Mouse (Mus musculus) midbrain, embryonic 11.5 days (tissue): ENCODE measurements around the gene Olfr1205. TPM values are rescaled to one million over a fixed set of nuclear protein-coding genes. Genes with fewer than 3 reads are reported as not detected.

Experiments
- ATAC-seq: fragments of 200-750 bp; cut with Nextera tagmentation; 2 replicates; pipeline ENCODE4 v1.8.0; 2017; ENCODE audit warnings: moderate TSS enrichment, moderate library complexity; ENCODE audit not compliant: low FRiP score
- DNase-seq: peaks from one replicate; pipeline ENCODE4 v3.0.0; 2015; ENCODE audit warnings: low spot score; ENCODE audit errors: missing footprints
- H3K27ac ChIP-seq: fragments of 300-500 bp; sonication (generic); 2 replicates; pipeline ENCODE4 v1.5.1; 2014; ENCODE audit warnings: low read depth, low read length
- H3K27me3 ChIP-seq: fragments of 300-500 bp; sonication (generic); 2 replicates; pipeline ENCODE4 v1.6.1; 2014; ENCODE audit warnings: mild to moderate bottlenecking, low read length, moderate library complexity, mixed read lengths; ENCODE audit not compliant: control insufficient read depth, insufficient read depth
- H3K36me3 ChIP-seq: fragments of 300-500 bp; sonication (generic); 2 replicates; pipeline ENCODE4 v1.6.1; 2014; ENCODE audit warnings: mild to moderate bottlenecking, low read length, moderate library complexity, mixed read lengths; ENCODE audit not compliant: control insufficient read depth, insufficient read depth
- H3K4me1 ChIP-seq: fragments of 300-500 bp; sonication (generic); 2 replicates; pipeline ENCODE4 v1.6.1; 2014; ENCODE audit warnings: low read length; ENCODE audit not compliant: control insufficient read depth, insufficient read depth
- H3K4me2 ChIP-seq: fragments of 300-500 bp; sonication (generic); 2 replicates; pipeline ENCODE4 v1.6.1; 2014; ENCODE audit warnings: mild to moderate bottlenecking, moderate library complexity
- H3K4me3 ChIP-seq: fragments of 300-500 bp; sonication (generic); 2 replicates; pipeline ENCODE4 v1.5.1; 2014; ENCODE audit warnings: low read depth, low read length
- H3K9ac ChIP-seq: fragments of 300-500 bp; sonication (generic); 2 replicates; pipeline ENCODE4 v1.6.1; 2014; ENCODE audit warnings: low read length
- H3K9me3 ChIP-seq: fragments of 300-500 bp; sonication (generic); 2 replicates; pipeline ENCODE4 v1.6.1; 2016; ENCODE audit warnings: low read length; ENCODE audit not compliant: control insufficient read depth
- WGBS: fragments of 180-500 bp; shearing (Covaris S2); extraction: QIAGEN DNeasy Blood & Tissue Kit; methylation state at CpG from one replicate; pipeline ENCODE4 v1.1.7; 2014; 5-methylcytosine and 5-hydroxymethylcytosine counted together
- polyA plus RNA-seq: library from polyadenylated mRNA; unstranded; fragments of >200 nt; fragmentation: Nextera tagmentation; extraction: Ambion mirVana; gene quantifications from 2 replicates; pipeline ENCODE4 v1.2.1, GENCODE M21; 2014

Gene Olfr1205
- polyA plus RNA-seq, result not detected in 2 replicates

DNA sequence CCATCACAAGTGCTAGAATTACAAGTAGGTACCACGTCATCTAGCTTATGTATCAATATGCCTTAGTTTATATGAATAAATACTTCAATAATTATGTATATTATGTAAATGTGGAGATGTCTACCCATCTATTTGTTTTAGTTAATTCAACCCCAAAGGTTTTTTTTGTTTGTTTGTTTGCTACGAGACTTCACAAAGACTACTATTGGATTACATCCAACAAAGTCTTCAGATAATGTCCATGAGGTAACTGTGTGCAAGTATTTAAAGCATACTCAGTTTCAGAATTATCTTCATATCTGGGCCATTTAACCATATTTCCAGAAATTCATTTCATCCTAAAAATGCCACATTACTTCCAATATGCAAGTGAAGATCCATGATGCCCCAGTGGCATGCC, at the start of gene Olfr1205:
TSS of gene Olfr1205 (plus strand) at position 301 of the 400 bp plus-strand sequence.
- H3K4me3 ChIP-seq, result no peak within 1 kb of the TSS
- DNase-seq (no peak), ATAC-seq (no peak)
- H3K9me3 ChIP-seq, result no peaks in the 10 kb centered on the region
- H3K36me3 ChIP-seq, result no peaks in the 10 kb centered on the region
- no peaks in the 10 kb centered on the region for H3K27me3 ChIP-seq
- H3K9ac ChIP-seq, result no peak within 1 kb of the TSS
- H3K4me2 ChIP-seq, result no peak within 1 kb of the TSS
- no peak within 1 kb of the TSS for H3K27ac ChIP-seq
- H3K4me1 ChIP-seq, result no peaks in the 10 kb centered on the region
- 86% methylated on average over 2 of the region's 2 CpGs for WGBS

DNA sequence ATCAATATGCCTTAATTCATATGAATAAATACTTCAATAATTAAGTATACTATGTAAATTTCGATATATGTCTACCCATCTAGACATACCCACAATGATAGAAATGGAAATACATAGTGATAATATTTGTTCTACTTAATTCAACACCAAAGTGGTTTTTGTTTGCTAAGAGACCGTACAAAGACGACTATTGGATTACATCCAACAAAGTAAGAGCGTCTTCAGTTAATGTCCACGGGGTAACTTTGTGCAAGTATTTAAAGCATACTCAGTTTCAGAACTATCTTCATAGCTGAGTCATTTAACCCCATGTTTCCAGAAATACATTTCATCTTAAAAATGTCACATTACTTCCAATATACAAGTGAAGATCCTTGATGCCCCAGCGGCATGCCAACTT, 36.8 kb upstream of the Olfr1205 start, which contains the start of gene Olfr1201:
TSS of gene Olfr1201 (plus strand) at position 301 of the 400 bp plus-strand sequence.
- no peaks in the 10 kb centered on the region for H3K4me1 ChIP-seq
- no peaks in the 10 kb centered on the region for H3K9me3 ChIP-seq
- no peak within 1 kb of the TSS for H3K4me3 ChIP-seq
- no peak within 1 kb of the TSS for H3K27ac ChIP-seq
- H3K36me3 ChIP-seq, result no peaks in the 10 kb centered on the region
- ATAC-seq, result no peak
- no peak within 1 kb of the TSS for H3K4me2 ChIP-seq
- no peak for DNase-seq
- H3K27me3 ChIP-seq, result no peaks in the 10 kb centered on the region
- 88% methylated on average over 6 of the region's 6 CpGs for WGBS
- no peak within 1 kb of the TSS for H3K9ac ChIP-seq

DNA sequence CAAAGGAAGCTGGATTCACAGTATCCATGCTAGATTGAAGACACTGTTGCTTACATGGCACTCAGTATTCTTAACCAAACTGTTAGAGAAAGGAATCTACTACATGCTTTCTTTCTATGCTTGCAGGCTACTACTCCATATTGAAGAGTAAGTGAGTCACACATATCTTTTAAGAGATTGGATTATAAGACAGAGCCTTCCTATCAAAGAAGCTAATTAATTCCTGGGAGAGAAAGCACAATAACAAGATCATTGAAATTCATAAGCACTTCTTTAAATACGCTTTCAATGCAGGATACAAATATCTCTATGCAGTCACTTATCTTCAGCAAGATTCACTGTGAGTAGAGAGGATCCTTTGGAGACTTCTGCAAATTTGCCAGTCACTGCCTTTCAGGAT, 15.3 kb upstream of the Olfr1205 start, which contains the start of gene Olfr1202:
TSS of gene Olfr1202 (plus strand) at position 301 of the 400 bp plus-strand sequence.
- Histone ChIP-seq H3K27ac (no peak within 1 kb of the TSS), H3K36me3 (no peaks in the 10 kb centered on the region), H3K27me3 (no peaks in the 10 kb centered on the region), H3K4me1 (no peaks in the 10 kb centered on the region), H3K9ac (no peak within 1 kb of the TSS), H3K9me3 (no peaks in the 10 kb centered on the region), H3K4me2 (no peak within 1 kb of the TSS), H3K4me3 (no peak within 1 kb of the TSS)
- ATAC-seq (no peak), DNase-seq (no peak)
- WGBS, result 83% methylated on average over 1 of the region's 1 CpGs

- H3K4me2 ChIP-seq, result no peak overlapping the region
- no peak overlapping the region for H3K27ac ChIP-seq
- no peaks in the 10 kb centered on the region for H3K9me3 ChIP-seq
- no peak overlapping the region for H3K9ac ChIP-seq
- H3K4me1 ChIP-seq, result no peaks in the 10 kb centered on the region
- DNase-seq (no peak), ATAC-seq (no peak)
- H3K36me3 ChIP-seq, result no peaks in the 10 kb centered on the region
- H3K27me3 ChIP-seq, result no peaks in the 10 kb centered on the region
- WGBS, result 91% methylated on average over 2 of the region's 2 CpGs
- no peak overlapping the region for H3K4me3 ChIP-seq
Observed at GRCm38 (mm10) chr2:88838477-88838876, 8.9 kb downstream of the Olfr1205 start.

- no peaks in the 10 kb centered on the region for H3K27me3 ChIP-seq
- 93% methylated on average over 1 of the region's 1 CpGs for WGBS
- H3K4me2 ChIP-seq, result no peak within 1 kb of the TSS
- no peak for ATAC-seq
- H3K4me1 ChIP-seq, result no peaks in the 10 kb centered on the region
- H3K9ac ChIP-seq, result no peak within 1 kb of the TSS
- no peaks in the 10 kb centered on the region for H3K9me3 ChIP-seq
- no peak within 1 kb of the TSS for H3K27ac ChIP-seq
- no peaks in the 10 kb centered on the region for H3K36me3 ChIP-seq
- DNase-seq, result no peak
- H3K4me3 ChIP-seq, result no peak within 1 kb of the TSS
Observed at GRCm38 (mm10) chr2:88848992-88849391, 19.5 kb downstream of the Olfr1205 start, which contains the start of gene Olfr1204. Gene Olfr1204 (plus strand): TSS chr2:88849292.

GRCm38 (mm10) chr2:88862931-88863330, 33.4 kb downstream of the Olfr1205 start, which contains the start of gene Olfr1206:
Gene Olfr1206 (plus strand): TSS chr2:88863231.
- Histone ChIP-seq H3K4me1 (no peaks in the 10 kb centered on the region), H3K9ac (no peak within 1 kb of the TSS), H3K9me3 (no peaks in the 10 kb centered on the region), H3K27ac (no peak within 1 kb of the TSS), H3K36me3 (no peaks in the 10 kb centered on the region), H3K27me3 (no peaks in the 10 kb centered on the region), H3K4me3 (no peak within 1 kb of the TSS), H3K4me2 (no peak within 1 kb of the TSS)
- 85% methylated on average over 2 of the region's 2 CpGs for WGBS
- ATAC-seq, result no peak
- no peak for DNase-seq

Other genes with a start within 250 kb of the Olfr1205 start
- not detected in 2 replicates for gene Olfr1189, start 243.3 kb upstream of the Olfr1205 start, polyA plus RNA-seq
- not detected in 2 replicates for gene Olfr1191-ps1, start 189.2 kb upstream of the Olfr1205 start, polyA plus RNA-seq
- gene Olfr1192-ps1, start 181.2 kb upstream of the Olfr1205 start, polyA plus RNA-seq, result not detected in 2 replicates
- not detected in 2 replicates for gene Olfr1193, start 154.1 kb upstream of the Olfr1205 start, polyA plus RNA-seq
- gene Olfr1195, start 140.6 kb upstream of the Olfr1205 start, polyA plus RNA-seq, result not detected in 2 replicates
- gene Olfr1196, start 125.1 kb upstream of the Olfr1205 start, polyA plus RNA-seq, result not detected in 2 replicates
- not detected in 2 replicates for gene Olfr1197, start 97.4 kb upstream of the Olfr1205 start, polyA plus RNA-seq
- not detected in 2 replicates for gene Olfr1198, start 78.4 kb upstream of the Olfr1205 start, polyA plus RNA-seq
- gene Olfr1199, start 69.3 kb upstream of the Olfr1205 start, polyA plus RNA-seq, result not detected in 2 replicates
- gene Olfr1200, start 59.2 kb upstream of the Olfr1205 start, polyA plus RNA-seq, result not detected in 2 replicates
- not detected in 2 replicates for gene Olfr1201, start 36.7 kb upstream of the Olfr1205 start, polyA plus RNA-seq
- not detected in 2 replicates for gene Olfr1202, start 15.2 kb upstream of the Olfr1205 start, polyA plus RNA-seq
- gene Olfr1204, start 19.6 kb downstream of the Olfr1205 start, polyA plus RNA-seq, result not detected in 2 replicates
- gene Olfr1206, start 33.5 kb downstream of the Olfr1205 start, polyA plus RNA-seq, result not detected in 2 replicates
- not detected in 2 replicates for gene Olfr1208, start 72.6 kb downstream of the Olfr1205 start, polyA plus RNA-seq
- not detected in 2 replicates for gene Olfr1209, start 85.4 kb downstream of the Olfr1205 start, polyA plus RNA-seq
- not detected in 2 replicates for gene Olfr1211, start 108.4 kb downstream of the Olfr1205 start, polyA plus RNA-seq
- not detected in 2 replicates for gene Olfr1212, start 124.2 kb downstream of the Olfr1205 start, polyA plus RNA-seq
- not detected in 2 replicates for gene Gm13762, start 150.5 kb downstream of the Olfr1205 start, polyA plus RNA-seq
- gene Olfr1214, start 162.9 kb downstream of the Olfr1205 start, polyA plus RNA-seq, result not detected in 2 replicates
- not detected in 2 replicates for gene Olfr1215, start 177.2 kb downstream of the Olfr1205 start, polyA plus RNA-seq
- gene Olfr1216, start 188.6 kb downstream of the Olfr1205 start, polyA plus RNA-seq, result not detected in 2 replicates
- gene Olfr1217, start 202.3 kb downstream of the Olfr1205 start, polyA plus RNA-seq, result not detected in 2 replicates
- not detected in 2 replicates for gene Olfr1218, start 231.4 kb downstream of the Olfr1205 start, polyA plus RNA-seq